Mouse (Mus musculus) retina, postnatal 1 day (tissue): ENCODE results near the gene Pon3.
A peak's percentile ranks its signal among the peaks of the same experiment; 100 is the strongest.

Source experiments
- DNase-seq: peaks from one replicate; pipeline ENCODE4 v3.0.0-alpha.2; 2012

The Pon3 gene

DNA sequence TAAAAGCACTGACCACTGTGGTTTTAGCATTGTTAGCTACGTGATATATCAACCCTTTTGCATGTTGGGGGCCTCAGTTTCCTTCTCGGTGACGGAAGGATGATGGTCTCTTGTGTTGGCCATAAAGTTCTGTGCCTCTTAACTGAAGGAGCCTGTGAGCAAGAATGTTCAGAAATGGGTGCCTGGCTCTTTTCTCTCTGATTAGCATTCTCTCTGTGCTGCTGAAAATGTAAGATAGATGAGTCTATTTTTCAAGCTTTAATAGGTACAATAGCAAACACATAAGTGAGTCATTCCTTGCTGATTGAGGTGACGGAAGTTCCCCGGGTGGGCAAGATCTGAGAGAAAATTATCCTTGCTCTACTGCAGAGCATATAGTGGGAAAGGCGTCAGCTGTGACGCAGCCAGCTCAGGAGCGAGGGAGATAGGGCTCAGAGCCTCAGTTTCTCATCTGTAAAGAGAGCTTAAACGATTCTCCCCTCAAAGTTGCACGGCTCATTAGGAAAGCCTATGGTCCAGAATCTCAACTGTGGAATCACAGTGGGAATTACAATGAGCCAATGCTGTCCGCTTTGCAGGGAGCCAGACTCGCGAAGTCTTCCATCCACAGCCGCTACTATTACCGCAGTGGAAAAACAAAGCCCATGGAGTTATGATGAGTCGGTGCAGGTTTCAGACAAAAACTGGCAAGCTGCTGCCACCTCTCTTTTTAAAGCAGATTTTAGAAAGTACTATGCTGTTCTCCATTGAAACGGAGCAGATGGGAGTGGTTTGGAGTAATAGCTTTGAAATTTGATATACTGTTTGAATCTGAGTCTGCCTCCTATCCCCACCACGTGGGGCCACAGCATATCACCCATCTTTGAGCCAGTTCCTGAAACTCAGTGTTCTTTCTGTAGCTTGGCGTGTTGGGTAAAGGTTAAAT, 77.9 kb downstream of the Pon3 start:
- DNase-seq: peak; percentile 15

DNA sequence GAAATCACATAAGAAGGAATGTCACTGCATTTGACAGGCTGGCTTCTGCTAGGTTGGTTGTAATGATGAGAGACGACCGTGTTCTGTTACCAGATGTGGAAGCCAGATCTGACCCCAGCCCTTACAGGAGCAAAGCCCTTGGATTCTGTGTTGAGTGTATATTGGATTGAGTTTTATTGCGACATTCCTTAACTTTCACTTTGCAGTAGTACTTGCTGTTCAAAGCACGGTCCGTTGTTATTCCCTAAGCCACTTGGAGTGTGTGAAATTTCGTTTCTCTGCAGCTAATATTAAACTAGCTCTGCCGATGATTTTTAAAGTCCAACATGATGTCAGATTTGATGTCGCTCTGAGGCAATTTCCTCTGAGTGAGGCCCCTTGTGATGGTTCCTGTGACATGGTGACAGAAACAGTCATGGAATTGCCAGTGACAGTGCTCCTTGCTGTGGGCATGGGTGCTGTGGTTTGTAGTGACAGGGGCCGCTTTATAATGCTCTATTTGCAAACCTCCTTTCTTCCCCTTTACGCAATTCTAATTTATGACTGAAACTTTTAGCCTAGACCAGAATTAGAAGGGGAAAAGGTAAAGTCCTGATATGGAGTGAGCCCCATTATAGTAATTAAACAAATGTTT, 81.8 kb downstream of the Pon3 start:
- no peak for DNase-seq

DNA sequence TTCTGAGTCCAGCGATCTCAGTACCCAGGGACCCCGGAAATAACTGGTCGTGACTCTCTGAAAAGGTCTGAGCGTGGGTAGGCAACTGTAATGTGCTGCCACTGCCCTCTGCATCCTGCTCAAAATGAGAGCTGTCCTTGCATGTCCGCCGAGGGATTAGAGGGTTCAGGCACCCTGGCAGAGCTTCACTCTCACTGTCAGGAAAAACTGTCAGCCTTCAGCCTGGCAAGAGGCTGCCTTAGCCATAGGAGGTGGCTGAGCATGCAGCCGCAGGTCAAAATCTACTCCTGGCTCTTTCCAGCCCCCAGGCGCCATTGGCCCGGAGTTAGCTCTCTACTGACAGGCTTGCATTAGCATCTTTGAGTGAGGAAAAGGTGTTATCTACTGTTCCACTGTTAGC, 83.5 kb downstream of the Pon3 start:
- no peak for DNase-seq

DNA sequence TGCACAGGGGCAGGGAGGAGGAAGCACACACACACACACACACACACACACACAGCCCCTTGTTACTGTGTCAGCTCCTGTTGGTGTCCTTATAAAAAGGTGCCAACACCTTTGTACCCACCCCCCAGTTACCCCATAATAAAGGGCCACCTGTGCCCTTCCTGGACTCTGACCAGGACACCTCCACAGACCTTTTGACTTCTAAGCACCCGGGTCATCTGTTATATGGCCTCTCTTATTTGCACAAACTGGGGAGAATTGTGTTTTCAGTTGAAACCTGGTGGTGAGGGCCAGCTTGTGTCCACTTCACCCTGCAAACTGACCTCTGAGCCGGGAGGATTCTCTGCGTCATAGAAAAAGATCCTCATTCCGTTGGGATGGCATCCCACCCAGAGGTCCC, 84.7 kb downstream of the Pon3 start:
- no peak for DNase-seq
